Mouse (Mus musculus) lung, postnatal 0 days (tissue): Measurements from ENCODE around the gene Ptprt.

Experiments used
- CTCF ChIP-seq: IDR thresholded peaks from 2 replicates; pipeline ENCODE4 v1.5.1; 2016; ENCODE audit warnings: antibody characterized with exemption, mild to moderate bottlenecking
- EP300 ChIP-seq: IDR thresholded peaks from 2 replicates; pipeline ENCODE4 v1.6.1; 2016; ENCODE audit warnings: antibody characterized with exemption, mild to moderate bottlenecking, control low read depth

DNA sequence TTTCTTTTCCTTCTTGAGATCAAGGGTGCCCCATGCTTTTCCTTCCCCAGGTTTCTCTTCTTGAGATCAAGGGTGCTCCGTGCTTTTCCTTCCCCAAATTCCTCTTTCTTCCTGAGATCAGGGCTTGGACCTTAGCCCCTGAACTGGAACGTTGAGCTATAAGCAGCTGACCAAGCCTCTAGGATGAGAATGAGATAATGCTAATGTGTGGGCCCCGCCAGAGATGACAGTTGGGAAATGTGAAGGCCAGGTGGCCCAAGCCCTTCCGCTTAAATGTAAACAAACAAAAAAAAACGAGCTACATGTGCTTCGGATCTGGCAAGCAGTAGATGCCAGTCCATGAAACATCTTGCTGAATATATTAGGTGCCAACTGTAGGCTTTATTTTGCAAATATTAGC is 266.3 kb downstream of the Ptprt start:
- no peak for TF ChIP-seq CTCF
- TF ChIP-seq EP300 = no peak
